24 mouse cellular contexts compared by ENCODE assay signal in genomic region chr9:121808511-121808910, GRCm38 (mm10). TPM values are rescaled to one million over a fixed set of nuclear protein-coding genes. Genes with fewer than 3 reads are reported as not detected.
DNase-seq lines count a peak whose midpoint lies in the region; ATAC-seq and TF ChIP-seq lines count a peak whose summit lies in the region.
"Had no signal": no experiment of that assay in that cellular context is flagged by ENCODE, and none has a peak within 500 bp of the region (broad histone marks: within the 10 kb centered on the region; RNA-seq: fewer than 3 reads in every experiment).

No protein-coding gene starts in this region.

- H3K27me3 ChIP-seq in cerebellum, adult 2 months (ENCODE audit: control insufficient read depth, insufficient read depth, low read length) = no peaks in the 10 kb centered on the region
- no peaks in the 10 kb centered on the region for H3K27me3 ChIP-seq in hindbrain, embryonic 12.5 days
- H3K27me3 ChIP-seq in hindbrain, embryonic 11.5 days (ENCODE audit: control insufficient read depth, insufficient read depth, low read length) = no peaks in the 10 kb centered on the region
- no peaks in the 10 kb centered on the region for H3K27me3 ChIP-seq in midbrain, embryonic 12.5 days
- no peaks in the 10 kb centered on the region for H3K27me3 ChIP-seq in midbrain, embryonic 14.5 days (ENCODE audit: control insufficient read depth, insufficient read depth, low read length)
- H3K27me3 ChIP-seq in hindbrain, postnatal 0 days (ENCODE audit: insufficient read depth, low read length) = no peaks in the 10 kb centered on the region
- H3K27me3 ChIP-seq: embryonic facial prominence, embryonic 12.5 days; liver, embryonic 13.5 days had no signal

- H3K4me2 ChIP-seq in hindbrain, embryonic 12.5 days (replicated peaks) = no peak overlapping the region
- H3K4me2 ChIP-seq in hindbrain, embryonic 11.5 days (replicated peaks; ENCODE audit: low read depth, low read length) = no peak overlapping the region
- H3K4me2 ChIP-seq in midbrain, embryonic 12.5 days (replicated peaks) = no peak overlapping the region
- no peak overlapping the region for H3K4me2 ChIP-seq in midbrain, embryonic 14.5 days (ENCODE audit: low read length)
- H3K4me2 ChIP-seq in hindbrain, postnatal 0 days (ENCODE audit: low read depth, low read length) = no peak overlapping the region
- H3K4me2 ChIP-seq: embryonic facial prominence, embryonic 12.5 days; liver, embryonic 13.5 days had no signal

- WGBS in cerebellum, adult 2 months = 66% methylated on average over 3 of the region's 3 CpGs
- WGBS in hindbrain, embryonic 12.5 days = 35% methylated on average over 3 of the region's 3 CpGs
- 48% methylated on average over 3 of the region's 3 CpGs for WGBS in hindbrain, embryonic 11.5 days
- 55% methylated on average over 3 of the region's 3 CpGs for WGBS in midbrain, embryonic 12.5 days
- WGBS in midbrain, embryonic 14.5 days = 44% methylated on average over 3 of the region's 3 CpGs
- whole genome bisulfite sequencing in hindbrain, postnatal 0 days = 46% methylated on average over 3 of the region's 3 CpGs

- no peak overlapping the region for H3K9ac ChIP-seq in hindbrain, embryonic 12.5 days
- H3K9ac ChIP-seq in hindbrain, embryonic 11.5 days (ENCODE audit: low read depth, low read length) = no peak overlapping the region
- H3K9ac ChIP-seq in midbrain, embryonic 12.5 days (replicated peaks) = no peak overlapping the region
- no peak overlapping the region for H3K9ac ChIP-seq in midbrain, embryonic 14.5 days (replicated peaks; ENCODE audit: low read length)
- no peak overlapping the region for H3K9ac ChIP-seq in hindbrain, postnatal 0 days (replicated peaks; ENCODE audit: low read length)
- H3K9ac ChIP-seq: embryonic facial prominence, embryonic 12.5 days; liver, embryonic 13.5 days had no signal

- H3K36me3 ChIP-seq in hindbrain, embryonic 12.5 days = no peaks in the 10 kb centered on the region
- no peaks in the 10 kb centered on the region for H3K36me3 ChIP-seq in hindbrain, embryonic 11.5 days (ENCODE audit: control insufficient read depth, insufficient read depth, low read length)
- H3K36me3 ChIP-seq in midbrain, embryonic 12.5 days = no peaks in the 10 kb centered on the region
- H3K36me3 ChIP-seq in midbrain, embryonic 14.5 days (ENCODE audit: control insufficient read depth, insufficient read depth, low read length) = no peaks in the 10 kb centered on the region
- H3K36me3 ChIP-seq in hindbrain, postnatal 0 days (ENCODE audit: insufficient read depth, low read length) = no peaks in the 10 kb centered on the region
- H3K36me3 ChIP-seq: embryonic facial prominence, embryonic 12.5 days; liver, embryonic 13.5 days had no signal

- no peak for TF ChIP-seq CTCF in cerebellum, adult 2 months (IDR thresholded peaks at IDR 0.05; ENCODE audit: borderline replicate concordance, insufficient read depth, low read depth, low read length)
- TF ChIP-seq CTCF in hindbrain, postnatal 0 days (IDR thresholded peaks at IDR 0.05; ENCODE audit: low read depth) = no peak

- peak overlapping the region; percentile 73 for H3K27ac ChIP-seq in cerebellum, adult 2 months (ENCODE audit: insufficient read depth, low read length)
- H3K27ac ChIP-seq in hindbrain, embryonic 12.5 days = peak overlapping the region; percentile 48
- H3K27ac ChIP-seq in hindbrain, embryonic 11.5 days (ENCODE audit: low read depth, low read length) = no peak overlapping the region
- 0 out of 2 replicates have a peak overlapping the region, but pooled peaks have one; percentile 6 for H3K27ac ChIP-seq in midbrain, embryonic 12.5 days (replicated peaks)
- no peak overlapping the region for H3K27ac ChIP-seq in midbrain, embryonic 14.5 days (replicated peaks; ENCODE audit: low read depth, low read length)
- peak overlapping the region; percentile 1; the same call in 1 of the 2 replicates for H3K27ac ChIP-seq in hindbrain, postnatal 0 days
- H3K27ac ChIP-seq: kidney, postnatal 0 days; liver, embryonic 13.5 days had no signal

- no peaks in the 10 kb centered on the region for H3K9me3 ChIP-seq in hindbrain, embryonic 12.5 days (replicated peaks)
- no peaks in the 10 kb centered on the region for H3K9me3 ChIP-seq in hindbrain, embryonic 11.5 days (ENCODE audit: control insufficient read depth, low read length)
- H3K9me3 ChIP-seq in midbrain, embryonic 12.5 days = no peaks in the 10 kb centered on the region
- no peaks in the 10 kb centered on the region for H3K9me3 ChIP-seq in midbrain, embryonic 14.5 days (ENCODE audit: control insufficient read depth, low read length)
- no peaks in the 10 kb centered on the region for H3K9me3 ChIP-seq in hindbrain, postnatal 0 days (ENCODE audit: low read length)
- H3K9me3 ChIP-seq: embryonic facial prominence, embryonic 12.5 days; liver, embryonic 13.5 days had no signal

- no peak for DNase-seq in cerebellum, adult 2 months
- DNase-seq in hindbrain, embryonic 11.5 days (ENCODE audit: low spot score) = no peak
- DNase-seq in midbrain, embryonic 14.5 days = no peak
- no peak for DNase-seq in hindbrain, postnatal 0 days (ENCODE audit: low spot score)
- no peak for DNase-seq in urinary bladder, postnatal 4 days (ENCODE audit: low spot score in 2 of 2)
- DNase-seq: adrenal gland, postnatal 25 days; cerebellum, adult 11 months; kidney, adult 2 months; layer of hippocampus, postnatal 36 days; liver, embryonic 13.5 days; lung, adult 2 months; lung, postnatal 14 days had no signal

- no peak for ATAC-seq in cerebellum, adult (ENCODE audit: insufficient number of reproducible peaks, low FRiP score, low TSS enrichment)
- no peak for ATAC-seq in hindbrain, embryonic 12.5 days (ENCODE audit: low FRiP score)
- ATAC-seq in hindbrain, embryonic 11.5 days (ENCODE audit: low FRiP score) = no peak
- ATAC-seq in midbrain, embryonic 12.5 days (ENCODE audit: low FRiP score, low read depth) = no peak
- no peak for ATAC-seq in midbrain, embryonic 14.5 days (ENCODE audit: low FRiP score, low TSS enrichment)
- ATAC-seq in hindbrain, postnatal 0 days = peak; percentile 4; the same call in 1 of the 2 replicates
- ATAC-seq: forebrain, embryonic 14.5 days; midbrain, embryonic 16.5 days had no signal

- H3K4me3 ChIP-seq in cerebellum, adult 2 months (replicated peaks; ENCODE audit: insufficient read depth, low read depth, low read length) = no peak overlapping the region
- no peak overlapping the region for H3K4me3 ChIP-seq in hindbrain, embryonic 12.5 days
- no peak overlapping the region for H3K4me3 ChIP-seq in hindbrain, embryonic 11.5 days (ENCODE audit: low read depth, low read length)
- H3K4me3 ChIP-seq in midbrain, embryonic 12.5 days = no peak overlapping the region
- H3K4me3 ChIP-seq in midbrain, embryonic 14.5 days (replicated peaks; ENCODE audit: low read depth, low read length) = no peak overlapping the region
- H3K4me3 ChIP-seq in hindbrain, postnatal 0 days (ENCODE audit: low read length) = no peak overlapping the region
- H3K4me3 ChIP-seq: embryonic facial prominence, embryonic 12.5 days; erythroblast, embryonic 14.5 days; liver, embryonic 13.5 days; myocyte had no signal

- TF ChIP-seq POLR2A in cerebellum, adult 2 months (IDR thresholded peaks at IDR 0.05; ENCODE audit: borderline replicate concordance, insufficient read depth, low read length) = no peak

- H3K4me1 ChIP-seq in cerebellum, adult 2 months (ENCODE audit: control insufficient read depth, insufficient read depth, low read length) = peaks cover 23% of the 10 kb centered on the region
- peaks cover 51% of the 10 kb centered on the region for H3K4me1 ChIP-seq in hindbrain, embryonic 12.5 days
- H3K4me1 ChIP-seq in hindbrain, embryonic 11.5 days (replicated peaks; ENCODE audit: control insufficient read depth, insufficient read depth, low read length) = peaks cover 12% of the 10 kb centered on the region
- peaks cover 36% of the 10 kb centered on the region for H3K4me1 ChIP-seq in midbrain, embryonic 12.5 days
- H3K4me1 ChIP-seq in midbrain, embryonic 14.5 days (ENCODE audit: control insufficient read depth, insufficient read depth, low read length) = peaks cover 22% of the 10 kb centered on the region
- peaks cover 16% of the 10 kb centered on the region for H3K4me1 ChIP-seq in hindbrain, postnatal 0 days (ENCODE audit: insufficient read depth, low read length)
- H3K4me1 ChIP-seq: liver, embryonic 13.5 days had no signal

RNA-seq across cellular contexts. Expression of gene Hhatl, which starts 16.2 kb away (rescaled TPM):
- polyA plus RNA-seq in cerebellum, adult 2 months (2012; rRNA removed) = 43.9 and 46.5 TPM in 2 replicates
- polyA plus RNA-seq in hindbrain, embryonic 12.5 days (2016; fragmentation: Nextera tagmentation; extraction: Ambion mirVana) = 0.13 and 0.15 TPM in 2 replicates
- not detected in 2 replicates for polyA plus RNA-seq in hindbrain, embryonic 11.5 days (2014; fragmentation: Nextera tagmentation; extraction: Ambion mirVana)
- polyA plus RNA-seq in midbrain, embryonic 12.5 days (2016; fragmentation: Nextera tagmentation; extraction: Ambion mirVana) = not detected in 2 replicates
- 0.12 and 0.24 TPM in 2 replicates for polyA plus RNA-seq in midbrain, embryonic 14.5 days (2014; fragmentation: Nextera tagmentation; extraction: Ambion mirVana)
- 1.2 and 1.8 TPM in 2 replicates for total RNA-seq in hindbrain, postnatal 0 days (2014; rRNA removed)
- 0.78 and 0.85 TPM in 2 replicates for polyA plus RNA-seq in hindbrain, postnatal 0 days (2015; fragmentation: Nextera tagmentation; extraction: Ambion mirVana)
- total RNA-seq: adrenal gland, postnatal 25 days; megakaryocyte, adult 5-6 weeks had no signal
- polyA plus RNA-seq: erythroblast, embryonic 14.5 days; forebrain, embryonic 14.5 days had no signal

RNA-seq across cellular contexts. Expression of gene Ccdc13, which starts 30.8 kb away (rescaled TPM):
- 15.1 and 18.5 TPM in 2 replicates for polyA plus RNA-seq in cerebellum, adult 2 months (2012; rRNA removed)
- polyA plus RNA-seq in hindbrain, embryonic 12.5 days (2016; fragmentation: Nextera tagmentation; extraction: Ambion mirVana) = 2.9 and 4.4 TPM in 2 replicates
- 2.4 and 4.0 TPM in 2 replicates for polyA plus RNA-seq in hindbrain, embryonic 11.5 days (2014; fragmentation: Nextera tagmentation; extraction: Ambion mirVana)
- 3.2 and 4.3 TPM in 2 replicates for polyA plus RNA-seq in midbrain, embryonic 12.5 days (2016; fragmentation: Nextera tagmentation; extraction: Ambion mirVana)
- polyA plus RNA-seq in midbrain, embryonic 14.5 days (2014; fragmentation: Nextera tagmentation; extraction: Ambion mirVana) = 2.3 and 2.9 TPM in 2 replicates
- 3.7 and 5.6 TPM in 2 replicates for total RNA-seq in hindbrain, postnatal 0 days (2014; rRNA removed)
- 3.3 and 4.0 TPM in 2 replicates for polyA plus RNA-seq in hindbrain, postnatal 0 days (2015; fragmentation: Nextera tagmentation; extraction: Ambion mirVana)
- total RNA-seq: heart, postnatal 25 days; megakaryocyte, adult 5-6 weeks had no signal
- polyA plus RNA-seq: erythroblast, embryonic 14.5 days; liver, embryonic 13.5 days; spleen, adult 2 months had no signal

RNA-seq across cellular contexts. Expression of gene Klhl40, which starts 31.1 kb away (rescaled TPM):
- 0.29 and 0.51 TPM in 2 replicates for polyA plus RNA-seq in cerebellum, adult 2 months (2012; rRNA removed)
- polyA plus RNA-seq in hindbrain, embryonic 12.5 days (2016; fragmentation: Nextera tagmentation; extraction: Ambion mirVana) = 0.48 and 2.7 TPM in 2 replicates
- 0.57 and 0.78 TPM in 2 replicates for polyA plus RNA-seq in hindbrain, embryonic 11.5 days (2014; fragmentation: Nextera tagmentation; extraction: Ambion mirVana)
- polyA plus RNA-seq in midbrain, embryonic 12.5 days (2016; fragmentation: Nextera tagmentation; extraction: Ambion mirVana) = 0.14 TPM in 1 of 2 replicates, not detected in the other
- polyA plus RNA-seq in midbrain, embryonic 14.5 days (2014; fragmentation: Nextera tagmentation; extraction: Ambion mirVana) = 1.1 and 1.9 TPM in 2 replicates
- 2.1 and 4.1 TPM in 2 replicates for total RNA-seq in hindbrain, postnatal 0 days (2014; rRNA removed)
- polyA plus RNA-seq in hindbrain, postnatal 0 days (2015; fragmentation: Nextera tagmentation; extraction: Ambion mirVana) = 2.3 and 2.4 TPM in 2 replicates
- total RNA-seq: megakaryocyte, adult 5-6 weeks had no signal
- polyA plus RNA-seq: erythroblast, embryonic 14.5 days; kidney, postnatal 0 days; spleen, adult 2 months had no signal

RNA-seq across cellular contexts. Expression of gene Zfp651, which starts 49.4 kb away (rescaled TPM):
- polyA plus RNA-seq in cerebellum, adult 2 months (2012; rRNA removed) = 67.9 and 68.5 TPM in 2 replicates
- polyA plus RNA-seq in hindbrain, embryonic 12.5 days (2016; fragmentation: Nextera tagmentation; extraction: Ambion mirVana) = 11.6 and 12.4 TPM in 2 replicates
- polyA plus RNA-seq in hindbrain, embryonic 11.5 days (2014; fragmentation: Nextera tagmentation; extraction: Ambion mirVana) = 6.0 and 7.2 TPM in 2 replicates
- 10.9 and 13.3 TPM in 2 replicates for polyA plus RNA-seq in midbrain, embryonic 12.5 days (2016; fragmentation: Nextera tagmentation; extraction: Ambion mirVana)
- 15.8 and 17.5 TPM in 2 replicates for polyA plus RNA-seq in midbrain, embryonic 14.5 days (2014; fragmentation: Nextera tagmentation; extraction: Ambion mirVana)
- 62.3 and 70.1 TPM in 2 replicates for total RNA-seq in hindbrain, postnatal 0 days (2014; rRNA removed)
- 23.6 and 25.5 TPM in 2 replicates for polyA plus RNA-seq in hindbrain, postnatal 0 days (2015; fragmentation: Nextera tagmentation; extraction: Ambion mirVana)
- total RNA-seq: megakaryocyte, adult 5-6 weeks had no signal

RNA-seq across cellular contexts. Expression of gene Higd1a, which starts 49.7 kb away (rescaled TPM):
- 125 and 128 TPM in 2 replicates for polyA plus RNA-seq in cerebellum, adult 2 months (2012; rRNA removed)
- polyA plus RNA-seq in hindbrain, embryonic 12.5 days (2016; fragmentation: Nextera tagmentation; extraction: Ambion mirVana) = 139 and 144 TPM in 2 replicates
- 149 and 158 TPM in 2 replicates for polyA plus RNA-seq in hindbrain, embryonic 11.5 days (2014; fragmentation: Nextera tagmentation; extraction: Ambion mirVana)
- 142 TPM in 2 replicates for polyA plus RNA-seq in midbrain, embryonic 12.5 days (2016; fragmentation: Nextera tagmentation; extraction: Ambion mirVana)
- polyA plus RNA-seq in midbrain, embryonic 14.5 days (2014; fragmentation: Nextera tagmentation; extraction: Ambion mirVana) = 135 and 165 TPM in 2 replicates
- total RNA-seq in hindbrain, postnatal 0 days (2014; rRNA removed) = 27.2 and 36.9 TPM in 2 replicates
- 191 and 197 TPM in 2 replicates for polyA plus RNA-seq in hindbrain, postnatal 0 days (2015; fragmentation: Nextera tagmentation; extraction: Ambion mirVana)

Comparison
In these comparisons a context has a peak if more than half of its experiments do, and no peak if none do; other contexts are left out.
1. H3K27ac ChIP-seq: peak in cerebellum, adult 2 months (single experiment), hindbrain, embryonic 12.5 days (single experiment), midbrain, embryonic 12.5 days (single experiment) and hindbrain, postnatal 0 days (single experiment); none in hindbrain, embryonic 11.5 days (single experiment) and midbrain, embryonic 14.5 days (single experiment).
2. RNA of gene Hhatl, which starts 16.2 kb away (polyA plus RNA-seq): 43.9 to 46.5 TPM in cerebellum, adult 2 months; 0.78 to 0.85 TPM in hindbrain, postnatal 0 days, 0.12 to 0.24 TPM in midbrain, embryonic 14.5 days, 0.13 to 0.15 TPM in hindbrain, embryonic 12.5 days, not detected in hindbrain, embryonic 11.5 days and not detected in midbrain, embryonic 12.5 days; every median in the first group is over 10 times any median in the second.